In the genomic region with DNA sequence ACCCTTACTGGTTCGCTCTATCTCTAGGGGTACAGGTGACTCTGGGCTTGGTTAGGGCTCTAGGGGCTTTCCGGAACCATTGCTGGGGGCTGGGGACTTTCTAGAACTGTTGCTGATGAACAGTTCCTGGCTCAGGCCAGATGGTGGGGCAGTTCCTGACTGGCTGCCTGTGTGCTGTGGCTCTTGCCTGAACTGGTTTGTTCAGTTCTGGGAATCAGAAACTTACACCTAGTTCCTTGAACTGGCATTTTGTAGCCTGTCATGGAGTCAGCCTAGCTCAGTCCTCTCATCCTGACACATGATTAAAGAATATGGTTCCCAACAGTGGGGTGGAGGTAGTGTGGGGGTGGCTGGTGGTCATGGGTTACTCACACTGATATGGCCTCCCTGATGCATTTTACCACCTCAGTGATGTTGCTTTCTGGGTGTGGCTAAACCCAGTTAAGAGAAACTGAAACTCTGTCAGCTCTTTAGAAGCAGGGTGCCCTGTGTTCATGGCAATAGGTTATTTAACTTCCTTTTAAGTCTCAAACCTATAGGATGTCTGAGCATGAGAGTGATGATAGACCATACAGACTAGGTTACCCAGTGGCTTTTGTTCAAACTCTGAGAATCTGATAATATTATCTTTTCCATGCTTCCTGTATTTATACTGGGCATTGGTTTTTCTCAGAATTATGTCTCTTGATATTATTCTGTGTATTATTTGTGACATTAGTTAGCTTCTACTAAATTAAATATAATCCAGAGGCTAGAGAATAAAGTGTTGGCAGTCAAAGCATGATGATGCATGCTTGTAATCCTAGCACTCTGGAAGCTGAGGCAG, we compare ENCODE assay signal across 13 mouse cellular contexts. TPM values are rescaled to one million over a fixed set of nuclear protein-coding genes. Genes with fewer than 3 reads are reported as not detected.
DNase-seq lines count a peak whose midpoint lies in the region; ATAC-seq lines count a peak whose summit lies in the region.
"Had no signal": no experiment of that assay in that cellular context is flagged by ENCODE, and none has a peak within 500 bp of the region (broad histone marks: within the 10 kb centered on the region; RNA-seq: fewer than 3 reads in every experiment).

No protein-coding gene starts in this region.

- no peaks in the 10 kb centered on the region for H3K4me1 ChIP-seq in lung, embryonic 16.5 days (replicated peaks; ENCODE audit: control insufficient read depth, insufficient read depth, low read length)
- H3K4me1 ChIP-seq in intestine, embryonic 15.5 days (replicated peaks) = no peaks in the 10 kb centered on the region
- no peaks in the 10 kb centered on the region for H3K4me1 ChIP-seq in stomach, embryonic 14.5 days (ENCODE audit: control insufficient read depth, insufficient read depth, low read length)
- no peaks in the 10 kb centered on the region for H3K4me1 ChIP-seq in forebrain, embryonic 14.5 days (ENCODE audit: control insufficient read depth, insufficient read depth, low read length)
- H3K4me1 ChIP-seq: embryonic facial prominence, embryonic 12.5 days; hindbrain, embryonic 10.5 days; midbrain, embryonic 12.5 days had no signal

- no peak overlapping the region for H3K9ac ChIP-seq in lung, embryonic 16.5 days (ENCODE audit: low read length)
- H3K9ac ChIP-seq in intestine, embryonic 15.5 days = no peak overlapping the region
- no peak overlapping the region for H3K9ac ChIP-seq in stomach, embryonic 14.5 days (replicated peaks; ENCODE audit: low read depth, low read length)
- H3K9ac ChIP-seq in forebrain, embryonic 14.5 days (ENCODE audit: low read length) = no peak overlapping the region
- H3K9ac ChIP-seq: embryonic facial prominence, embryonic 12.5 days; midbrain, embryonic 12.5 days had no signal

- peaks cover 21% of the 10 kb centered on the region for H3K36me3 ChIP-seq in lung, embryonic 16.5 days (ENCODE audit: control insufficient read depth, insufficient read depth, low read length)
- H3K36me3 ChIP-seq in intestine, embryonic 15.5 days = peaks cover 20% of the 10 kb centered on the region
- peaks cover 41% of the 10 kb centered on the region for H3K36me3 ChIP-seq in stomach, embryonic 14.5 days (ENCODE audit: control insufficient read depth, insufficient read depth, low read length)
- peaks cover 62% of the 10 kb centered on the region for H3K36me3 ChIP-seq in forebrain, embryonic 14.5 days (ENCODE audit: control insufficient read depth, insufficient read depth, low read length)

- no peak for DNase-seq in lung, postnatal 14 days
- peak; percentile 38 for DNase-seq in ES-CJ7 (ENCODE audit: low read depth, low spot score)
- DNase-seq in forebrain, embryonic 14.5 days (ENCODE audit: low spot score) = no peak
- no peak for DNase-seq in adrenal gland, postnatal 25 days
- DNase-seq: adrenal gland, postnatal 10 days; cerebellum, adult 11-12 months had no signal

- ATAC-seq in lung, embryonic 16.5 days (ENCODE audit: low read depth) = peak; percentile 17; the same call in 1 of the 2 replicates
- ATAC-seq in intestine, embryonic 15.5 days = peak; percentile 83
- 0 out of 2 replicates have a peak, but pooled peaks have one; percentile 42 for ATAC-seq in stomach, embryonic 14.5 days (ENCODE audit: insufficient number of reproducible peaks, insufficient read depth, low FRiP score, low read depth)
- ATAC-seq in forebrain, embryonic 14.5 days = no peak
- ATAC-seq: forebrain, embryonic 16.5 days had no signal

- H3K27me3 ChIP-seq in lung, embryonic 16.5 days (ENCODE audit: control insufficient read depth, insufficient read depth, low read depth, low read length) = no peaks in the 10 kb centered on the region
- H3K27me3 ChIP-seq in intestine, embryonic 15.5 days (replicated peaks) = no peaks in the 10 kb centered on the region
- no peaks in the 10 kb centered on the region for H3K27me3 ChIP-seq in stomach, embryonic 14.5 days (ENCODE audit: control insufficient read depth, insufficient read depth, low read length)
- no peaks in the 10 kb centered on the region for H3K27me3 ChIP-seq in forebrain, embryonic 14.5 days (replicated peaks; ENCODE audit: control insufficient read depth, insufficient read depth, low read length)
- H3K27me3 ChIP-seq: embryonic facial prominence, embryonic 12.5 days; midbrain, embryonic 12.5 days had no signal

- WGBS in lung, embryonic 16.5 days = 91% methylated on average over 2 of the region's 2 CpGs
- WGBS in intestine, embryonic 15.5 days = 90% methylated on average over 2 of the region's 2 CpGs
- WGBS in stomach, embryonic 14.5 days = 95% methylated on average over 2 of the region's 2 CpGs
- 97% methylated on average over 2 of the region's 2 CpGs for WGBS in forebrain, embryonic 14.5 days

- H3K9me3 ChIP-seq in lung, embryonic 16.5 days (ENCODE audit: control insufficient read depth, low read length) = no peaks in the 10 kb centered on the region
- H3K9me3 ChIP-seq in intestine, embryonic 15.5 days = no peaks in the 10 kb centered on the region
- no peaks in the 10 kb centered on the region for H3K9me3 ChIP-seq in stomach, embryonic 14.5 days (ENCODE audit: control insufficient read depth, low read depth, low read length)
- H3K9me3 ChIP-seq in forebrain, embryonic 14.5 days (replicated peaks; ENCODE audit: control insufficient read depth, low read length) = no peaks in the 10 kb centered on the region
- H3K9me3 ChIP-seq: embryonic facial prominence, embryonic 12.5 days; hindbrain, embryonic 10.5 days; midbrain, embryonic 12.5 days had no signal

- no peak overlapping the region for H3K4me3 ChIP-seq in lung, embryonic 16.5 days (ENCODE audit: low read length)
- H3K4me3 ChIP-seq in intestine, embryonic 15.5 days (replicated peaks) = no peak overlapping the region
- no peak overlapping the region for H3K4me3 ChIP-seq in stomach, embryonic 14.5 days (ENCODE audit: low read depth, low read length)
- H3K4me3 ChIP-seq in forebrain, embryonic 14.5 days (ENCODE audit: low read depth, low read length) = no peak overlapping the region
- H3K4me3 ChIP-seq: embryonic facial prominence, embryonic 12.5 days; hindbrain, embryonic 10.5 days; midbrain, embryonic 12.5 days had no signal

- H3K27ac ChIP-seq in lung, embryonic 16.5 days (ENCODE audit: low read length) = no peak overlapping the region
- H3K27ac ChIP-seq in intestine, embryonic 15.5 days = 0 out of 2 replicates have a peak overlapping the region, but pooled peaks have one; percentile 3
- no peak overlapping the region for H3K27ac ChIP-seq in stomach, embryonic 14.5 days (ENCODE audit: low read length)
- H3K27ac ChIP-seq in forebrain, embryonic 14.5 days (ENCODE audit: low read depth, low read length) = no peak overlapping the region
- H3K27ac ChIP-seq: embryonic facial prominence, embryonic 12.5 days; hindbrain, embryonic 10.5 days; midbrain, embryonic 12.5 days had no signal

- H3K4me2 ChIP-seq in lung, embryonic 16.5 days (ENCODE audit: low read depth, low read length) = no peak overlapping the region
- no peak overlapping the region for H3K4me2 ChIP-seq in intestine, embryonic 15.5 days (replicated peaks)
- no peak overlapping the region for H3K4me2 ChIP-seq in stomach, embryonic 14.5 days (replicated peaks; ENCODE audit: low read depth, low read length)
- H3K4me2 ChIP-seq in forebrain, embryonic 14.5 days (ENCODE audit: low read length) = no peak overlapping the region
- H3K4me2 ChIP-seq: embryonic facial prominence, embryonic 12.5 days; midbrain, embryonic 12.5 days had no signal

RNA-seq across cellular contexts. Expression of gene Gmppb, which starts 13.5 kb away (rescaled TPM):
- polyA plus RNA-seq in lung, embryonic 16.5 days (2015; fragmentation: Nextera tagmentation; extraction: Ambion mirVana) = 25.6 and 26.5 TPM in 2 replicates
- polyA plus RNA-seq in intestine, embryonic 15.5 days (2015; fragmentation: Nextera tagmentation; extraction: Ambion mirVana) = 61.8 and 79.2 TPM in 2 replicates
- polyA plus RNA-seq in stomach, embryonic 14.5 days (2014; fragmentation: Nextera tagmentation; extraction: Ambion mirVana) = 21.4 and 26.6 TPM in 2 replicates
- 18.5 and 20.0 TPM in 2 replicates for polyA plus RNA-seq in forebrain, embryonic 14.5 days (2014; fragmentation: Nextera tagmentation; extraction: Ambion mirVana)
- total RNA-seq in adrenal gland, postnatal 25 days (2021) = 18.1 and 22.1 TPM in 2 replicates

RNA-seq across cellular contexts. Expression of gene Amigo3, which starts 17.4 kb away (rescaled TPM):
- polyA plus RNA-seq in lung, embryonic 16.5 days (2015; fragmentation: Nextera tagmentation; extraction: Ambion mirVana) = 2.5 and 3.0 TPM in 2 replicates
- 3.1 and 3.2 TPM in 2 replicates for polyA plus RNA-seq in intestine, embryonic 15.5 days (2015; fragmentation: Nextera tagmentation; extraction: Ambion mirVana)
- polyA plus RNA-seq in stomach, embryonic 14.5 days (2014; fragmentation: Nextera tagmentation; extraction: Ambion mirVana) = 3.1 TPM in 2 replicates
- polyA plus RNA-seq in forebrain, embryonic 14.5 days (2014; fragmentation: Nextera tagmentation; extraction: Ambion mirVana) = 2.2 and 2.3 TPM in 2 replicates
- total RNA-seq in adrenal gland, postnatal 25 days (2021) = 3.5 and 9.6 TPM in 2 replicates

RNA-seq across cellular contexts. Expression of gene Ip6k1, which starts 33.2 kb away (rescaled TPM):
- 55.3 and 57.5 TPM in 2 replicates for polyA plus RNA-seq in lung, embryonic 16.5 days (2015; fragmentation: Nextera tagmentation; extraction: Ambion mirVana)
- polyA plus RNA-seq in intestine, embryonic 15.5 days (2015; fragmentation: Nextera tagmentation; extraction: Ambion mirVana) = 41.7 and 42.1 TPM in 2 replicates
- polyA plus RNA-seq in stomach, embryonic 14.5 days (2014; fragmentation: Nextera tagmentation; extraction: Ambion mirVana) = 29.1 and 29.2 TPM in 2 replicates
- polyA plus RNA-seq in forebrain, embryonic 14.5 days (2014; fragmentation: Nextera tagmentation; extraction: Ambion mirVana) = 39.3 and 48.1 TPM in 2 replicates
- 118 and 139 TPM in 2 replicates for total RNA-seq in adrenal gland, postnatal 25 days (2021)

RNA-seq across cellular contexts. Expression of gene Gm20662, which starts 39.4 kb away (rescaled TPM):
- polyA plus RNA-seq in lung, embryonic 16.5 days (2015; fragmentation: Nextera tagmentation; extraction: Ambion mirVana) = 0.36 and 0.75 TPM in 2 replicates
- polyA plus RNA-seq in intestine, embryonic 15.5 days (2015; fragmentation: Nextera tagmentation; extraction: Ambion mirVana) = 0.10 and 0.42 TPM in 2 replicates
- 0.20 and 0.84 TPM in 2 replicates for polyA plus RNA-seq in stomach, embryonic 14.5 days (2014; fragmentation: Nextera tagmentation; extraction: Ambion mirVana)
- polyA plus RNA-seq in forebrain, embryonic 14.5 days (2014; fragmentation: Nextera tagmentation; extraction: Ambion mirVana) = 0.53 TPM in 1 of 2 replicates, not detected in the other
- 2.8 TPM in 1 of 2 replicates, not detected in the other for total RNA-seq in adrenal gland, postnatal 25 days (2021)

RNA-seq across cellular contexts. Expression of gene Cdhr4, which starts 43.2 kb away (rescaled TPM):
- 7.7 and 9.4 TPM in 2 replicates for polyA plus RNA-seq in lung, embryonic 16.5 days (2015; fragmentation: Nextera tagmentation; extraction: Ambion mirVana)
- 8.4 and 9.4 TPM in 2 replicates for polyA plus RNA-seq in intestine, embryonic 15.5 days (2015; fragmentation: Nextera tagmentation; extraction: Ambion mirVana)
- polyA plus RNA-seq in stomach, embryonic 14.5 days (2014; fragmentation: Nextera tagmentation; extraction: Ambion mirVana) = 19.7 and 23.9 TPM in 2 replicates
- 1.2 and 1.5 TPM in 2 replicates for polyA plus RNA-seq in forebrain, embryonic 14.5 days (2014; fragmentation: Nextera tagmentation; extraction: Ambion mirVana)
- total RNA-seq in adrenal gland, postnatal 25 days (2021) = 1.8 and 3.1 TPM in 2 replicates
